In genomic region chr1:184395215-184395614, GRCm38 (mm10) we compare ENCODE assay signal across 9 mouse cellular contexts.
DNase-seq lines count a peak whose midpoint lies in the region; ATAC-seq and TF ChIP-seq lines count a peak whose summit lies in the region.
"Had no signal": no experiment of that assay in that cellular context is flagged by ENCODE, and none has a peak within 500 bp of the region (broad histone marks: within the 10 kb centered on the region; RNA-seq: fewer than 3 reads in every experiment).

No protein-coding gene starts in this region.

- no peaks in the 10 kb centered on the region for H3K36me3 ChIP-seq in heart, embryonic 12.5 days
- H3K36me3 ChIP-seq in lung, embryonic 14.5 days (ENCODE audit: insufficient read depth) = no peaks in the 10 kb centered on the region
- no peaks in the 10 kb centered on the region for H3K36me3 ChIP-seq in spleen, adult 2 months (ENCODE audit: control insufficient read depth, insufficient read depth, low read length)
- H3K36me3 ChIP-seq: lung, embryonic 15.5 days had no signal

- H3K4me2 ChIP-seq in heart, embryonic 12.5 days = peak overlapping the region; percentile 34; the same call in 1 of the 2 replicates
- 0 out of 2 replicates have a peak overlapping the region, but pooled peaks have one; percentile 14 for H3K4me2 ChIP-seq in lung, embryonic 14.5 days
- H3K4me2 ChIP-seq: lung, embryonic 15.5 days had no signal

- WGBS in heart, embryonic 12.5 days = 54% methylated on average over 15 of the region's 15 CpGs
- WGBS in lung, embryonic 14.5 days = 49% methylated on average over 15 of the region's 15 CpGs
- 56% methylated on average over 15 of the region's 15 CpGs for whole genome bisulfite sequencing in spleen, adult 2 months

- peak; percentile 74 for TF ChIP-seq CTCF in Patski (IDR thresholded peaks at IDR 0.05)
- TF ChIP-seq CTCF in lung, embryonic 14.5 days (IDR thresholded peaks at IDR 0.05; ENCODE audit: low read depth) = peak; percentile 77
- peak; percentile 83 for TF ChIP-seq CTCF in spleen, adult 2 months (IDR thresholded peaks at IDR 0.05; ENCODE audit: extremely low read depth, insufficient read depth, insufficient read length, insufficient replicate concordance)

- no peak overlapping the region for H3K4me3 ChIP-seq in heart, embryonic 12.5 days
- H3K4me3 ChIP-seq in lung, embryonic 14.5 days (ENCODE audit: low read depth, low read length) = no peak overlapping the region
- H3K4me3 ChIP-seq in spleen, adult 2 months (ENCODE audit: extremely low read depth, insufficient read depth, insufficient read length) = no peak overlapping the region
- H3K4me3 ChIP-seq: lung, embryonic 15.5 days had no signal

- H3K27ac ChIP-seq in heart, embryonic 12.5 days (ENCODE audit: poor library complexity, severe bottlenecking) = no peak overlapping the region
- H3K27ac ChIP-seq in lung, embryonic 14.5 days (ENCODE audit: low read depth) = no peak overlapping the region
- no peak overlapping the region for H3K27ac ChIP-seq in spleen, adult 2 months (ENCODE audit: insufficient read depth, low read length)
- H3K27ac ChIP-seq: lung, embryonic 15.5 days had no signal

- peak; percentile 53 for ATAC-seq in CD4-positive, CD25-positive, alpha-beta regulatory T cell, adult 4 months
- no peak for ATAC-seq in Patski
- no peak for ATAC-seq in heart, embryonic 12.5 days (ENCODE audit: insufficient number of reproducible peaks, low FRiP score)
- ATAC-seq in lung, embryonic 14.5 days (ENCODE audit: insufficient read depth) = no peak; the same call in 1 of the 2 replicates

- POLR2A ChIA-PET in Patski (lab: Charles Lee) = no interaction called here

- H3K4me1 ChIP-seq in heart, embryonic 12.5 days (replicated peaks) = peaks cover 5% of the 10 kb centered on the region; the same call in 1 of the 2 replicates
- H3K4me1 ChIP-seq in lung, embryonic 14.5 days (ENCODE audit: insufficient read depth) = no peaks in the 10 kb centered on the region; the same call in 1 of the 2 replicates
- no peaks in the 10 kb centered on the region for H3K4me1 ChIP-seq in spleen, adult 2 months (ENCODE audit: control insufficient read depth, insufficient read depth, insufficient read length)
- H3K4me1 ChIP-seq: lung, embryonic 15.5 days had no signal

- H3K9ac ChIP-seq in heart, embryonic 12.5 days = no peak overlapping the region
- no peak overlapping the region for H3K9ac ChIP-seq in lung, embryonic 14.5 days
- H3K9ac ChIP-seq: lung, embryonic 15.5 days had no signal

- DNase-seq in Patski (ENCODE audit: low read depth, low spot score) (no peak), MN1 (ENCODE audit: low spot score) (no peak)
- peak; percentile 23 to 55 for DNase-seq in cerebellum, postnatal 4 days (ENCODE audit: low spot score in 2 of 2)
- peak; percentile 74 for DNase-seq in kidney, postnatal 10 days
- peak; percentile 73 for DNase-seq in lung, embryonic 14.5 days
- peak in 1 of 2 experiments; percentile 60 for DNase-seq in spleen, adult 2 months (ENCODE audit: low read depth in 1 of 2, low spot score in 2 of 2)

- peaks cover 26% of the 10 kb centered on the region for H3K27me3 ChIP-seq in Patski
- H3K27me3 ChIP-seq in heart, embryonic 12.5 days (replicated peaks) = no peaks in the 10 kb centered on the region; the same call in 1 of the 2 replicates
- H3K27me3 ChIP-seq in lung, embryonic 14.5 days (ENCODE audit: insufficient read depth, low read length) = no peaks in the 10 kb centered on the region
- H3K27me3 ChIP-seq in spleen, adult 2 months (ENCODE audit: control insufficient read depth, insufficient read depth, low read length) = no peaks in the 10 kb centered on the region
- H3K27me3 ChIP-seq: lung, embryonic 15.5 days had no signal

- in situ Hi-C loops in Patski (cut with MboI; ENCODE audit: low pct_unique_long_range_greater_than_20kb) = no loop called here

- CTCF ChIA-PET in Patski (lab: Charles Lee) = interaction anchor here (0.9 to 2.3 kb wide), 3 partner anchors 11 to 129 kb away, joined by 3 to 8 read pairs (median 3); no protein-coding TSS in a partner anchor

- no peaks in the 10 kb centered on the region for H3K9me3 ChIP-seq in heart, embryonic 12.5 days (replicated peaks)
- H3K9me3 ChIP-seq in lung, embryonic 14.5 days (ENCODE audit: low read depth, low read length) = no peaks in the 10 kb centered on the region
- H3K9me3 ChIP-seq: lung, embryonic 15.5 days had no signal

- no peak for TF ChIP-seq POLR2A in spleen, adult 2 months (IDR thresholded peaks at IDR 0.05; ENCODE audit: low read depth, low read length)

Comparison
In these comparisons a context has a peak if more than half of its experiments do, and no peak if none do; other contexts are left out.
1. DNase-seq: peak in cerebellum, postnatal 4 days (2 of 2), kidney, postnatal 10 days (single experiment) and lung, embryonic 14.5 days (single experiment); none in Patski (single experiment) and MN1 (single experiment).
2. Peak in every context shown above with its lines, with median percentiles within 50 percentile points of each other: CTCF ChIP-seq.